In the genomic region with DNA sequence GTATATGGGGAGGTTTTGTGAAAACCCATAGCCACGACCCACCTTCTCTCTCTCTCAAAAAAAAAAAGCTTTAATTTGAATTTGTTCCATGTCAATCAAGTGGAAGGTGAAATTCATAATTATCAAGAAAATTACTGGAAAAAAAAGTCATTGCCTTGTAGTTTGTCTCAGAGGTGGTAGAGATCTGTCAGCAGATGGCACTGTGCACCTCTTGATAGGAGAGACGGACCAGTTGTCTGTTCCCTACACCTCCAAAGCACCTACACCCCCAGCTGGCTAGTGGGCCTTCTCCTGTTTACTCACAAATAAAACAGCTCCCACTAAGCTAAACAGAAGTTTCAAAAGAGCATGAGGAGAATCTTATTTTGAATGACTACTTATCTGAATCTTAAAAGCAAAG, we compare ENCODE assay signal across 11 mouse cellular contexts.
DNase-seq lines count a peak whose midpoint lies in the region; ATAC-seq and TF ChIP-seq lines count a peak whose summit lies in the region.
"Had no signal": no experiment of that assay in that cellular context is flagged by ENCODE, and none has a peak within 500 bp of the region (broad histone marks: within the 10 kb centered on the region; RNA-seq: fewer than 3 reads in every experiment).

No protein-coding gene starts in this region.

- H3K4me3 ChIP-seq in ES-Bruce4 (ENCODE audit: low read depth, low read length), result no peak overlapping the region
- H3K4me3 ChIP-seq: heart, embryonic 13.5 days; limb, embryonic 10.5 days had no signal

- no peak for TF ChIP-seq POLR2A in ES-Bruce4 (IDR thresholded peaks at IDR 0.05; ENCODE audit: insufficient read depth, low read length)

- no peak for DNase-seq in frontal cortex, postnatal 25 days (ENCODE audit: low spot score in 2 of 2)
- peak; percentile 16 to 27 for DNase-seq in left cerebral cortex, adult 18-20 months (ENCODE audit: low spot score in 2 of 2)
- DNase-seq in left cerebral cortex, adult 8-10 months (ENCODE audit: low spot score in 2 of 2), result no peak
- peak; percentile 23 for DNase-seq in embryo, embryonic 10.5 days (ENCODE audit: low spot score)
- no peak for DNase-seq in testis, postnatal 14 days (ENCODE audit: low spot score)
- DNase-seq in heart, postnatal 4 days, result no peak
- DNase-seq: thymus, postnatal 4 days had no signal

- peak; percentile 79; the same call in 1 of the 2 replicates for ATAC-seq in frontal cortex, adult (ENCODE audit: low TSS enrichment)

- no peaks in the 10 kb centered on the region for H3K4me1 ChIP-seq in ES-Bruce4 (ENCODE audit: control insufficient read depth, insufficient read depth, low read length)
- H3K4me1 ChIP-seq: limb, embryonic 10.5 days had no signal

- H3K36me3 ChIP-seq in ES-Bruce4 (ENCODE audit: control insufficient read depth, insufficient read depth, low read length, poor library complexity, severe bottlenecking), result no peaks in the 10 kb centered on the region
- H3K36me3 ChIP-seq: heart, embryonic 13.5 days; limb, embryonic 10.5 days had no signal

- TF ChIP-seq EP300 in ES-Bruce4 (IDR thresholded peaks at IDR 0.05; ENCODE audit: insufficient read depth, low read depth, low read length), result no peak

- no peaks in the 10 kb centered on the region for H3K9me3 ChIP-seq in ES-Bruce4 (replicated peaks; ENCODE audit: control insufficient read depth, insufficient read depth, low read length, poor library complexity, severe bottlenecking)
- H3K9me3 ChIP-seq: heart, embryonic 13.5 days; limb, embryonic 10.5 days had no signal

- H3K27ac ChIP-seq in ES-Bruce4 (ENCODE audit: insufficient read depth, low read length), result no peak overlapping the region
- H3K27ac ChIP-seq: heart, embryonic 13.5 days; limb, embryonic 10.5 days had no signal

- no peak overlapping the region for H3K9ac ChIP-seq in ES-Bruce4 (ENCODE audit: low read depth, poor library complexity, severe bottlenecking)
- H3K9ac ChIP-seq: heart, embryonic 13.5 days had no signal

- TF ChIP-seq CTCF in ES-Bruce4 (IDR thresholded peaks at IDR 0.05; ENCODE audit: low read depth, low read length), result peak; percentile 21

- no peaks in the 10 kb centered on the region for H3K27me3 ChIP-seq in ES-Bruce4 (ENCODE audit: control insufficient read depth, insufficient read depth, low read length, poor library complexity, severe bottlenecking)
- H3K27me3 ChIP-seq: heart, embryonic 13.5 days had no signal

Comparison
In these comparisons a context has a peak if more than half of its experiments do, and no peak if none do; other contexts are left out.
1. DNase-seq: peak in left cerebral cortex, adult 18-20 months (2 of 2) and embryo, embryonic 10.5 days (single experiment); none in frontal cortex, postnatal 25 days (0 of 2), left cerebral cortex, adult 8-10 months (0 of 2), testis, postnatal 14 days (single experiment) and heart, postnatal 4 days (single experiment).